Comparison of ENCODE assay signal across 26 mouse cellular contexts in the genomic region with DNA sequence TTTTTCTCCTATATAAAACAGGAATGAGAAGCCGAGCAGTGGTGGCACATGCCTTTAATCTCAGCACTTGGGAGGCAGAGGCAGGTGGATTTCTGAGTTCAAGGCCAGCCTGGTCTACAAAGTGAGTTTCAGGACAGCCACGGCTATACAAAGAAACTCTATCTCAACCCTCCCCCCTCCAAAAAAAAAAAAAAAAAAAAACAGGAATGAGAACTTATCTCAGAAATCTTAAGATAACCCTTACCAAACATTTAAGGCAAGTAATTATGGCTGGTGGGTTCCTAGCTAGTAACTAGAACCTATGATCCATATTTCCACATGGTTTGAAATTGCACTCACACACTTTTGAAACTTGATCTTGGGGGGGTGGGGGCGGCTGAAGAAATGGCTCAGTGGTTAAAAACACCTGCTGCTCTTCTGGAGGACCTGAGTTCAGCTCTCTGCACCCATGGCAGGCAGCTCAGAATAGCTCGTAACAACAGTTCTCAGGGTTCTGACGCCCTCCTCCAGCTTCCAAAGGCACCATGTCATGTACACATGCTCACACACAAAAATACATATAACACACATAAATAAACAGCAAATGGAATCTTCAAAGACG. TPM values are rescaled to one million over a fixed set of nuclear protein-coding genes. Genes with fewer than 3 reads are reported as not detected.
DNase-seq lines count a peak whose midpoint lies in the region; ATAC-seq and TF ChIP-seq lines count a peak whose summit lies in the region.
"Had no signal": no experiment of that assay in that cellular context is flagged by ENCODE, and none has a peak within 500 bp of the region (broad histone marks: within the 10 kb centered on the region; RNA-seq: fewer than 3 reads in every experiment).

No protein-coding gene starts in this region.

- peaks cover 79% of the 10 kb centered on the region for H3K4me1 ChIP-seq in liver, embryonic 12.5 days
- H3K4me1 ChIP-seq in CH12.LX (ENCODE audit: control insufficient read depth in 1 of 2, insufficient read depth in 2 of 2): peaks cover 22 to 75% of the 10 kb centered on the region in 2 experiments
- peaks cover 2% of the 10 kb centered on the region for H3K4me1 ChIP-seq in intestine, postnatal 0 days (replicated peaks; ENCODE audit: control insufficient read depth, insufficient read depth, low read length)

- intact Hi-C loops in left cerebral cortex, postnatal 4 days (cut with DNase I): no loop called here

- no peaks in the 10 kb centered on the region for H3K36me3 ChIP-seq in liver, embryonic 12.5 days
- H3K36me3 ChIP-seq in CH12.LX (replicated peaks in 1 of 2; ENCODE audit: control insufficient read depth in 1 of 2, insufficient read depth in 1 of 2, low read length in 1 of 2): no peaks in the 10 kb centered on the region
- no peaks in the 10 kb centered on the region for H3K36me3 ChIP-seq in intestine, postnatal 0 days (ENCODE audit: control insufficient read depth, insufficient read depth)
- H3K36me3 ChIP-seq in myocyte (ENCODE audit: control insufficient read depth, insufficient read depth): no peaks in the 10 kb centered on the region
- H3K36me3 ChIP-seq: embryonic facial prominence, embryonic 12.5 days; forebrain, embryonic 15.5 days; heart, embryonic 10.5 days; heart, embryonic 15.5 days; hindbrain, embryonic 13.5 days; limb, embryonic 10.5 days; limb, embryonic 15.5 days; midbrain, embryonic 10.5 days; neural tube, embryonic 12.5 days had no signal

- no peak overlapping the region for H3K4me3 ChIP-seq in liver, embryonic 12.5 days
- no peak overlapping the region for H3K4me3 ChIP-seq in CH12.LX (replicated peaks in 1 of 3; ENCODE audit: low read depth in 2 of 3, low read length in 2 of 3, poor library complexity in 1 of 3)
- H3K4me3 ChIP-seq in intestine, postnatal 0 days (ENCODE audit: low read depth, low read length): no peak overlapping the region
- H3K4me3 ChIP-seq in myocyte: no peak overlapping the region
- H3K4me3 ChIP-seq: embryonic facial prominence, embryonic 12.5 days; forebrain, embryonic 15.5 days; heart, embryonic 10.5 days; heart, embryonic 15.5 days; hindbrain, embryonic 13.5 days; limb, embryonic 10.5 days; limb, embryonic 15.5 days; midbrain, embryonic 10.5 days; neural tube, embryonic 12.5 days had no signal

- peak overlapping the region; percentile 62; the same call in 1 of the 2 replicates for H3K4me2 ChIP-seq in liver, embryonic 12.5 days
- H3K4me2 ChIP-seq in CH12.LX (ENCODE audit: insufficient read depth, low read depth, poor library complexity, severe bottlenecking): no peak overlapping the region
- no peak overlapping the region for H3K4me2 ChIP-seq in intestine, postnatal 0 days (replicated peaks; ENCODE audit: low read depth)
- peak overlapping the region; percentile 21 for H3K4me2 ChIP-seq in myocyte (ENCODE audit: low read depth)
- H3K4me2 ChIP-seq: embryonic facial prominence, embryonic 12.5 days; forebrain, embryonic 15.5 days; heart, embryonic 15.5 days; hindbrain, embryonic 13.5 days; limb, embryonic 15.5 days; neural tube, embryonic 12.5 days had no signal

- dilution Hi-C loops in CH12.LX (cut with MboI; ENCODE audit: extremely low pct_ligation_motif_present, extremely low pct_unique_long_range_greater_than_20kb, low sequenced_read_pairs): no loop called here

- TF ChIP-seq RAD21 in CH12.LX (IDR thresholded peaks at IDR 0.05; ENCODE audit: low read depth, low read length): no peak

- no peak overlapping the region for H3K9ac ChIP-seq in liver, embryonic 12.5 days
- no peak overlapping the region for H3K9ac ChIP-seq in CH12.LX (ENCODE audit: insufficient read depth, low read depth)
- no peak overlapping the region for H3K9ac ChIP-seq in intestine, postnatal 0 days (ENCODE audit: low read depth, low read length)
- H3K9ac ChIP-seq: embryonic facial prominence, embryonic 12.5 days; forebrain, embryonic 15.5 days; heart, embryonic 15.5 days; hindbrain, embryonic 13.5 days; limb, embryonic 15.5 days; neural tube, embryonic 12.5 days had no signal

- 66% methylated on average over 6 of the region's 6 CpGs for WGBS in liver, embryonic 12.5 days (ENCODE audit: insufficient replicate concordance)
- WGBS in intestine, postnatal 0 days: 71% methylated on average over 6 of the region's 6 CpGs

- peaks cover 17% of the 10 kb centered on the region for H3K27me3 ChIP-seq in liver, embryonic 12.5 days (replicated peaks)
- H3K27me3 ChIP-seq in CH12.LX (replicated peaks) (no peaks in the 10 kb centered on the region), myocyte (ENCODE audit: control insufficient read depth, insufficient read depth, insufficient read length) (no peaks in the 10 kb centered on the region)
- H3K27me3 ChIP-seq in intestine, postnatal 0 days (replicated peaks; ENCODE audit: control insufficient read depth, insufficient read depth, low read length): no peaks in the 10 kb centered on the region
- H3K27me3 ChIP-seq: embryonic facial prominence, embryonic 12.5 days; forebrain, embryonic 15.5 days; heart, embryonic 15.5 days; hindbrain, embryonic 13.5 days; limb, embryonic 15.5 days; neural tube, embryonic 12.5 days had no signal

- no peak overlapping the region for H3ac ChIP-seq in myocyte (ENCODE audit: control insufficient read depth, insufficient read length)

- no peak for ATAC-seq in liver, embryonic 12.5 days
- no peak for ATAC-seq in intestine, postnatal 0 days
- ATAC-seq: forebrain, embryonic 15.5 days; midbrain, embryonic 16.5 days had no signal

- H3K27ac ChIP-seq in liver, embryonic 12.5 days: peak overlapping the region; percentile 96
- H3K27ac ChIP-seq in CH12.LX (ENCODE audit: insufficient read depth, low read depth): no peak overlapping the region
- peak overlapping the region; percentile 90 for H3K27ac ChIP-seq in intestine, postnatal 0 days (ENCODE audit: low read depth, low read length)
- H3K27ac ChIP-seq: embryonic facial prominence, embryonic 12.5 days; forebrain, embryonic 15.5 days; heart, embryonic 10.5 days; hindbrain, embryonic 13.5 days; limb, embryonic 10.5 days; limb, embryonic 15.5 days; midbrain, embryonic 10.5 days; neural tube, embryonic 12.5 days had no signal

- no peaks in the 10 kb centered on the region for H3K9me3 ChIP-seq in liver, embryonic 12.5 days (replicated peaks)
- no peaks in the 10 kb centered on the region for H3K9me3 ChIP-seq in CH12.LX (replicated peaks; ENCODE audit: low read length)
- H3K9me3 ChIP-seq in intestine, postnatal 0 days (ENCODE audit: control insufficient read depth): no peaks in the 10 kb centered on the region
- H3K9me3 ChIP-seq: embryonic facial prominence, embryonic 12.5 days; forebrain, embryonic 15.5 days; heart, embryonic 10.5 days; heart, embryonic 15.5 days; hindbrain, embryonic 13.5 days; limb, embryonic 10.5 days; limb, embryonic 15.5 days; midbrain, embryonic 10.5 days; neural tube, embryonic 12.5 days had no signal

- TF ChIP-seq CTCF in CH12.LX (conservative IDR thresholded peaks at IDR 0.05 in 1 of 2, IDR thresholded peaks at IDR 0.05 in 1 of 2; ENCODE audit: low read depth in 2 of 2, low read length in 2 of 2): no peak
- no peak for TF ChIP-seq CTCF in intestine, postnatal 0 days (IDR thresholded peaks at IDR 0.05; ENCODE audit: low read depth)

- no peak for DNase-seq in liver
- no peak for DNase-seq in CH12.LX (ENCODE audit: extremely low read depth)
- DNase-seq in left cerebral cortex, postnatal 4 days: no peak
- no peak for DNase-seq in spleen, postnatal 10 days (ENCODE audit: low spot score in 2 of 2)
- no peak for DNase-seq in thymus, postnatal 0 days (ENCODE audit: low spot score)
- DNase-seq: embryo, embryonic 11 days; gastrocnemius, postnatal 25 days; layer of hippocampus, postnatal 36 days had no signal

- TF ChIP-seq POLR2A in CH12.LX (IDR thresholded peaks at IDR 0.05; ENCODE audit: low read depth, low read length): no peak
- no peak for TF ChIP-seq POLR2A in myocyte (IDR thresholded peaks at IDR 0.05; ENCODE audit: insufficient read length, low read depth)

- in situ Hi-C loops in CH12.LX (cut with MboI; ENCODE audit: low pct_ligation_motif_present, low pct_unique_long_range_greater_than_20kb, low sequenced_read_pairs): no loop called here

- H3K79me2 ChIP-seq in CH12.LX (replicated peaks; ENCODE audit: control insufficient read depth, extremely low read depth, insufficient read depth, poor library complexity, severe bottlenecking) (peaks cover under 1% of the 10 kb centered on the region; the same call in 1 of the 2 replicates), myocyte (ENCODE audit: control insufficient read depth, insufficient read depth) (no peaks in the 10 kb centered on the region)

- TF ChIP-seq EP300 in CH12.LX (IDR thresholded peaks at IDR 0.05; ENCODE audit: low read length): peak; percentile 12; the same call in 1 of the 2 replicates

RNA-seq across cellular contexts. Expression of gene Cx3cl1, which starts 14.3 kb away (rescaled TPM):
- polyA plus RNA-seq in liver, embryonic 12.5 days (2016; fragmentation: Nextera tagmentation; extraction: Ambion mirVana): 0.45 and 0.49 TPM in 2 replicates
- total RNA-seq in CH12.LX (2012; rRNA removed): 2.5 and 3.7 TPM in 2 replicates
- total RNA-seq in CH12.LX (2014; rRNA removed): 0.19 TPM in 1 of 2 replicates, not detected in the other
- 4.2 and 4.6 TPM in 2 replicates for polyA plus RNA-seq in CH12.LX (2012; ENCODE audit: insufficient read length, low read depth)
- polyA plus RNA-seq in intestine, postnatal 0 days (2015; fragmentation: Nextera tagmentation; extraction: Ambion mirVana): 91.8 and 95.5 TPM in 2 replicates
- 8.3 TPM for polyA plus RNA-seq in myocyte (2012; fragmentation: generic; extraction: Trizol)
- total RNA-seq in left cerebral cortex, postnatal 4 days (2021): 100 to 1,000 TPM in 1 of 2 experiments, 10 to 100 TPM in 1; 88.5 to 111 TPM
- polyA plus RNA-seq in thymus, postnatal 0 days (2015; fragmentation: Nextera tagmentation; extraction: Ambion mirVana): 5.6 and 9.6 TPM in 2 replicates
- polyA plus RNA-seq: CD4-positive, CD25-positive, alpha-beta regulatory T cell, adult 4 months had no signal

RNA-seq across cellular contexts. Expression of gene Ccl17, which starts 24.2 kb away (rescaled TPM):
- 0.36 TPM in 1 of 2 replicates, not detected in the other for polyA plus RNA-seq in liver, embryonic 12.5 days (2016; fragmentation: Nextera tagmentation; extraction: Ambion mirVana)
- total RNA-seq in CH12.LX (2012; rRNA removed) (2.1 and 2.2 TPM in 2 replicates), CH12.LX (2014; rRNA removed) (2.5 and 2.6 TPM in 2 replicates)
- polyA plus RNA-seq in CH12.LX (2012; ENCODE audit: insufficient read length, low read depth) (1.3 and 2.5 TPM in 2 replicates), myocyte (2012; fragmentation: generic; extraction: Trizol) (0.48 TPM)
- 1.2 and 1.3 TPM in 2 replicates for polyA plus RNA-seq in intestine, postnatal 0 days (2015; fragmentation: Nextera tagmentation; extraction: Ambion mirVana)
- total RNA-seq in left cerebral cortex, postnatal 4 days (2021): 1 to 10 TPM; 2.4 to 2.8 TPM
- 23.8 and 28.6 TPM in 2 replicates for polyA plus RNA-seq in thymus, postnatal 0 days (2015; fragmentation: Nextera tagmentation; extraction: Ambion mirVana)
- total RNA-seq: gastrocnemius, adult 18-20 months; gastrocnemius, postnatal 25 days; heart, postnatal 25 days had no signal
- polyA plus RNA-seq: CD4-positive, CD25-positive, alpha-beta regulatory T cell, adult 4 months; embryonic facial prominence, embryonic 12.5 days; hindbrain, embryonic 13.5 days; limb, embryonic 10.5 days; limb, embryonic 15.5 days; midbrain, embryonic 10.5 days; neural tube, embryonic 12.5 days; stomach, embryonic 14.5 days had no signal

RNA-seq across cellular contexts. Expression of gene Ccl22, which starts 40.7 kb away (rescaled TPM):
- polyA plus RNA-seq in liver, embryonic 12.5 days (2016; fragmentation: Nextera tagmentation; extraction: Ambion mirVana): 0.07 and 0.23 TPM in 2 replicates
- total RNA-seq in CH12.LX (2012; rRNA removed) (1,648 and 3,114 TPM in 2 replicates), CH12.LX (2014; rRNA removed) (1,111 and 1,396 TPM in 2 replicates)
- polyA plus RNA-seq in CH12.LX (2012; ENCODE audit: insufficient read length, low read depth) (4,019 and 4,546 TPM in 2 replicates), myocyte (2012; fragmentation: generic; extraction: Trizol) (not detected)
- 0.05 TPM in 1 of 2 replicates, not detected in the other for polyA plus RNA-seq in intestine, postnatal 0 days (2015; fragmentation: Nextera tagmentation; extraction: Ambion mirVana)
- not detected for total RNA-seq in left cerebral cortex, postnatal 4 days (2021)
- polyA plus RNA-seq in thymus, postnatal 0 days (2015; fragmentation: Nextera tagmentation; extraction: Ambion mirVana): 24.8 and 28.7 TPM in 2 replicates
- total RNA-seq: gastrocnemius, adult 18-20 months; gastrocnemius, postnatal 25 days; heart, postnatal 25 days; layer of hippocampus, postnatal 36 days had no signal
- polyA plus RNA-seq: CD4-positive, CD25-positive, alpha-beta regulatory T cell, adult 4 months; embryonic facial prominence, embryonic 12.5 days; forebrain, embryonic 15.5 days; heart, embryonic 10.5 days; heart, embryonic 15.5 days; hindbrain, embryonic 13.5 days; kidney, embryonic 16.5 days; limb, embryonic 10.5 days; limb, embryonic 15.5 days; midbrain, embryonic 10.5 days; midbrain, embryonic 16.5 days; neural tube, embryonic 12.5 days; stomach, embryonic 14.5 days had no signal

RNA-seq across cellular contexts. Expression of gene Coq9, which starts 52.0 kb away (rescaled TPM):
- 55.1 and 57.2 TPM in 2 replicates for polyA plus RNA-seq in liver, embryonic 12.5 days (2016; fragmentation: Nextera tagmentation; extraction: Ambion mirVana)
- total RNA-seq in CH12.LX (2012; rRNA removed) (68.5 and 82.2 TPM in 2 replicates), CH12.LX (2014; rRNA removed) (44.2 and 48.5 TPM in 2 replicates)
- polyA plus RNA-seq in CH12.LX (2012; ENCODE audit: insufficient read length, low read depth) (68.8 and 97.0 TPM in 2 replicates), myocyte (2012; fragmentation: generic; extraction: Trizol) (126 TPM)
- 79.4 and 80.7 TPM in 2 replicates for polyA plus RNA-seq in intestine, postnatal 0 days (2015; fragmentation: Nextera tagmentation; extraction: Ambion mirVana)
- 10 to 100 TPM; 41.8 to 42.4 TPM for total RNA-seq in left cerebral cortex, postnatal 4 days (2021)
- polyA plus RNA-seq in thymus, postnatal 0 days (2015; fragmentation: Nextera tagmentation; extraction: Ambion mirVana): 45.5 and 48.3 TPM in 2 replicates

RNA-seq across cellular contexts. Expression of gene Ciapin1, which starts 52.1 kb away (rescaled TPM):
- polyA plus RNA-seq in liver, embryonic 12.5 days (2016; fragmentation: Nextera tagmentation; extraction: Ambion mirVana): 80.9 and 83.4 TPM in 2 replicates
- total RNA-seq in CH12.LX (2012; rRNA removed) (83.1 and 99.8 TPM in 2 replicates), CH12.LX (2014; rRNA removed) (89.4 and 97.1 TPM in 2 replicates)
- polyA plus RNA-seq in CH12.LX (2012; ENCODE audit: insufficient read length, low read depth) (139 and 189 TPM in 2 replicates), myocyte (2012; fragmentation: generic; extraction: Trizol) (74.9 TPM)
- polyA plus RNA-seq in intestine, postnatal 0 days (2015; fragmentation: Nextera tagmentation; extraction: Ambion mirVana): 88.1 and 95.1 TPM in 2 replicates
- 10 to 100 TPM; 84.3 to 84.6 TPM for total RNA-seq in left cerebral cortex, postnatal 4 days (2021)
- polyA plus RNA-seq in thymus, postnatal 0 days (2015; fragmentation: Nextera tagmentation; extraction: Ambion mirVana): 103 and 112 TPM in 2 replicates

Comparison
In these comparisons a context has a peak if more than half of its experiments do, and no peak if none do; other contexts are left out.
1. H3K4me2 ChIP-seq: peak in liver, embryonic 12.5 days (single experiment) and myocyte (single experiment); none in CH12.LX (single experiment) and intestine, postnatal 0 days (single experiment).
2. RNA of gene Ccl22, which starts 40.7 kb away (polyA plus RNA-seq): 4,019 to 4,546 TPM in CH12.LX; 24.8 to 28.7 TPM in thymus, postnatal 0 days, 0.07 to 0.23 TPM in liver, embryonic 12.5 days, 0.05 TPM in intestine, postnatal 0 days and not detected in myocyte (single experiment); every median in the first group is over 100 times any median in the second.